Mouse (Mus musculus) ES-E14 (cell line): ENCODE results near the gene C1qtnf3. TPM values are rescaled to one million over a fixed set of nuclear protein-coding genes. Genes with fewer than 3 reads are reported as not detected.

Experiments used
- DNase-seq: peaks from one replicate; pipeline ENCODE4 v3.0.0-alpha.2; 2013; ENCODE audit warnings: low read depth, low spot score
- H3K27ac ChIP-seq: 2 replicates; pipeline ENCODE4 v1.5.1; 2012; ENCODE audit warnings: low read depth, mild to moderate bottlenecking, low read length, moderate library complexity, mixed read lengths; ENCODE audit not compliant: poor library complexity, insufficient read depth, severe bottlenecking
- H3K36me3 ChIP-seq: 2 replicates; pipeline ENCODE4 v1.6.1; 2012; ENCODE audit warnings: mild to moderate bottlenecking, low read length, moderate library complexity, mixed read lengths; ENCODE audit not compliant: control insufficient read depth, poor library complexity, insufficient read depth, severe bottlenecking
- H3K4me1 ChIP-seq, 2 experiments: fragments of 150-350 bp in 1 of 2; sonication (generic) in 1 of 2; 2 replicates each; pipeline ENCODE4 v1.6.1; 2012; ENCODE audit warnings: low read length in 2 of 2, mild to moderate bottlenecking in 1 of 2, mixed read lengths in 1 of 2; ENCODE audit not compliant: control insufficient read depth in 2 of 2, insufficient read depth in 2 of 2, poor library complexity in 1 of 2
- H3K4me3 ChIP-seq, 2 experiments: fragments of 150-350 bp in 1 of 2; sonication (generic) in 1 of 2; 2 replicates each; pipeline ENCODE4 v1.5.1; 2012; ENCODE audit warnings: low read length in 2 of 2, low read depth in 1 of 2, mild to moderate bottlenecking in 1 of 2, mixed read lengths in 1 of 2; ENCODE audit not compliant: insufficient read depth in 1 of 2, poor library complexity in 1 of 2, severe bottlenecking in 1 of 2
- H3K9ac ChIP-seq: 2 replicates; pipeline ENCODE4 v1.6.1; 2012; ENCODE audit warnings: low read depth, mild to moderate bottlenecking, low read length, mixed read lengths; ENCODE audit not compliant: poor library complexity, insufficient read depth, severe bottlenecking
- H3K9me3 ChIP-seq: fragments of 150-350 bp; sonication (generic); 2 replicates; pipeline ENCODE4 v1.6.1; 2012; ENCODE audit warnings: low read depth, mild to moderate bottlenecking, low read length; ENCODE audit not compliant: control insufficient read depth, insufficient read depth
- CHD2 ChIP-seq: IDR thresholded peaks from 2 replicates; pipeline ENCODE4 v1.6.1; 2014; ENCODE audit warnings: mild to moderate bottlenecking, low read depth, low read length, inconsistent platforms
- HCFC1 ChIP-seq: IDR thresholded peaks from 2 replicates; pipeline ENCODE4 v1.6.1; 2012; ENCODE audit warnings: low read length, inconsistent platforms, borderline replicate concordance; ENCODE audit not compliant: insufficient read depth
- MAFK ChIP-seq: IDR thresholded peaks from 2 replicates; pipeline ENCODE4 v1.6.1; 2014; ENCODE audit warnings: mild to moderate bottlenecking, low read depth, low read length, inconsistent platforms; ENCODE audit not compliant: insufficient read depth
- ZC3H11A ChIP-seq: IDR thresholded peaks from 2 replicates; pipeline ENCODE4 v1.6.1; 2012; ENCODE audit warnings: low read depth, mild to moderate bottlenecking, inconsistent platforms, low read length, borderline replicate concordance
- ZNF384 ChIP-seq: IDR thresholded peaks from 2 replicates; pipeline ENCODE4 v1.6.1; 2012; ENCODE audit warnings: low read depth, low read length, inconsistent platforms
- in situ Hi-C, 2 experiments: fragments of 600-800 bp; cut with MboI; formaldehyde crosslinking; loops; one replicate each; pipeline ENCODE4 v1.15.1; 2025; ENCODE audit warnings: low sequenced_read_pairs in 2 of 2, inconsistent platforms in 1 of 2; ENCODE audit not compliant: unreplicated experiment in 2 of 2
- total RNA-seq: library from RNA; depleted of rRNA; stranded (reverse); fragments of 300-350 nt; gene quantifications from 2 replicates; pipeline ENCODE4 v1.2.3, GENCODE M21; 2012

C1qtnf3 gene
- total RNA-seq, 1 experiment = 0.45 TPM

- no peak for DNase-seq
- TF ChIP-seq CHD2 (no peak), MAFK (no peak), ZNF384 (no peak), ZC3H11A (no peak), HCFC1 (no peak)
- H3K4me1 ChIP-seq = 0 out of 4 replicates have a peak, but pooled peaks cover 0 to 2% of the 10 kb centered on the region in 2 experiments
- H3K36me3 ChIP-seq = no peaks in the 10 kb centered on the region
- H3K9ac ChIP-seq = no peak overlapping the region
- no peaks in the 10 kb centered on the region for H3K9me3 ChIP-seq
- no peak overlapping the region for H3K27ac ChIP-seq
- in situ Hi-C loops = no loop called here
- no peak overlapping the region for H3K4me3 ChIP-seq
Measured at GRCm38 (mm10) chr15:11004646-11005045, 52.5 kb downstream of the C1qtnf3 start.

GRCm38 (mm10) chr15:11008756-11009155 lies 56.6 kb downstream of the C1qtnf3 start:
- peak; percentile 20 for DNase-seq
- Histone ChIP-seq H3K9ac (no peak overlapping the region), H3K4me3 (no peak overlapping the region), H3K9me3 (no peaks in the 10 kb centered on the region), H3K36me3 (no peaks in the 10 kb centered on the region), H3K4me1 (no peaks in the 10 kb centered on the region), H3K27ac (no peak overlapping the region)
- TF ChIP-seq CHD2 (no peak), ZC3H11A (peak; percentile 35; the same call in 1 of the 2 replicates), MAFK (no peak)
- in situ Hi-C loops = no loop called here

- TF ChIP-seq ZNF384 (no peak), MAFK (no peak), ZC3H11A (no peak), HCFC1 (no peak), CHD2 (no peak)
- H3K9ac ChIP-seq = no peak overlapping the region
- H3K36me3 ChIP-seq = no peaks in the 10 kb centered on the region
- DNase-seq = no peak
- H3K9me3 ChIP-seq = no peaks in the 10 kb centered on the region
- in situ Hi-C loops = no loop called here
- no peaks in the 10 kb centered on the region for H3K4me1 ChIP-seq
- no peak overlapping the region for H3K4me3 ChIP-seq
- H3K27ac ChIP-seq = no peak overlapping the region
Measured at GRCm38 (mm10) chr15:11010976-11011548, 58.9 kb downstream of the C1qtnf3 start.

GRCm38 (mm10) chr15:11014931-11015330 lies 62.8 kb downstream of the C1qtnf3 start:
- in situ Hi-C loops = no loop called here
- TF ChIP-seq ZC3H11A (no peak), CHD2 (no peak), MAFK (no peak), ZNF384 (no peak), HCFC1 (no peak)
- DNase-seq = no peak

More at GRCm38 (mm10) chr15:11014931-11015330, 62.8 kb downstream of the C1qtnf3 start:
- Histone ChIP-seq H3K9me3 (no peaks in the 10 kb centered on the region), H3K4me3 (no peak overlapping the region), H3K36me3 (no peaks in the 10 kb centered on the region), H3K9ac (no peak overlapping the region), H3K4me1 (no peaks in the 10 kb centered on the region), H3K27ac (no peak overlapping the region)
